ENCODE assay signal across 24 mouse cellular contexts in the genomic region with DNA sequence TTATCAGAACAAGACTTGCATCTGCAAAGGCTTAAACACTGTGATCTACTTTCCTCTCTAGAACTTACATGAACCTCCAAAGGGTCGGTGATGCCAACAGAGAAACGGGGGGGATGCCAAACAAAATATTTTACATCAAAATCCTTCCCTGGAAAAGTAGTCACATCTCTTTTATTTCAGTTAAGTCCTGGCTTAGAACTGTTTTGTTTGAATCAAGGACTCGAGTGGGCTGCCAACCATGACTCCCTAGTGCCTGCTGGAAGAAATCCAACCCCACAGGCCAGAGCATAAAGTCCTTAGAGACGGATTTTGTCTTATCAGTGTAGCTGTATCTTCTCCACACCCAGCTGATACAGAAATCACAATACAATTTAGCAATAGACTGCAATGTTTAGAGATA.
DNase-seq lines count a peak whose midpoint lies in the region; ATAC-seq and TF ChIP-seq lines count a peak whose summit lies in the region.
"Had no signal": no experiment of that assay in that cellular context is flagged by ENCODE, and none has a peak within 500 bp of the region (broad histone marks: within the 10 kb centered on the region; RNA-seq: fewer than 3 reads in every experiment).

No protein-coding gene starts in this region.

- no peak overlapping the region for H3K9ac ChIP-seq in heart, adult 2 months (ENCODE audit: low read depth, low read length)
- H3K9ac ChIP-seq in heart, embryonic 12.5 days, result no peak overlapping the region
- no peak overlapping the region for H3K9ac ChIP-seq in heart, embryonic 15.5 days
- H3K9ac ChIP-seq in intestine, embryonic 15.5 days, result no peak overlapping the region
- H3K9ac ChIP-seq in forebrain, embryonic 11.5 days (ENCODE audit: low read length), result no peak overlapping the region
- H3K9ac ChIP-seq: embryonic facial prominence, embryonic 12.5 days; forebrain, embryonic 15.5 days; liver, postnatal 0 days; midbrain, embryonic 13.5 days; neural tube, embryonic 12.5 days; stomach, embryonic 15.5 days had no signal

- TF ChIP-seq POLR2A in heart, adult 2 months (IDR thresholded peaks at IDR 0.05; ENCODE audit: insufficient read depth, low read depth, low read length), result no peak

- ATAC-seq in heart, embryonic 12.5 days (ENCODE audit: insufficient number of reproducible peaks, low FRiP score), result no peak
- no peak for ATAC-seq in heart, embryonic 15.5 days (replicated peaks; ENCODE audit: insufficient number of reproducible peaks, insufficient read depth, low FRiP score, low read depth)
- ATAC-seq in intestine, embryonic 15.5 days, result no peak
- ATAC-seq in forebrain, embryonic 11.5 days (replicated peaks; ENCODE audit: low FRiP score), result no peak
- ATAC-seq: forebrain, embryonic 15.5 days; hindbrain, embryonic 16.5 days; intestine, postnatal 0 days; liver, postnatal 0 days; midbrain, embryonic 13.5 days had no signal

- no peaks in the 10 kb centered on the region for H3K79me2 ChIP-seq in heart, adult 2 months (replicated peaks; ENCODE audit: control insufficient read depth, insufficient read depth, low read length)

- H3K4me2 ChIP-seq in heart, embryonic 12.5 days, result no peak overlapping the region
- H3K4me2 ChIP-seq in heart, embryonic 15.5 days, result no peak overlapping the region
- H3K4me2 ChIP-seq in intestine, embryonic 15.5 days (replicated peaks), result no peak overlapping the region
- no peak overlapping the region for H3K4me2 ChIP-seq in forebrain, embryonic 11.5 days (ENCODE audit: low read depth, low read length, severe bottlenecking)
- H3K4me2 ChIP-seq: embryonic facial prominence, embryonic 12.5 days; forebrain, embryonic 15.5 days; midbrain, embryonic 13.5 days; neural tube, embryonic 12.5 days; stomach, embryonic 15.5 days had no signal

- no peak for TF ChIP-seq EP300 in heart, adult 2 months (IDR thresholded peaks at IDR 0.05; ENCODE audit: insufficient read depth, low read depth, low read length)

- intact Hi-C loops in heart, adult 2 months (cut with DNase I), result no loop called here

- DNase-seq in heart, adult 2 months, result peak; percentile 19 to 44
- peak; percentile 37 for DNase-seq in ovary, adult 18-20 months (ENCODE audit: low spot score)
- DNase-seq in ovary, postnatal 10 days (ENCODE audit: low spot score), result no peak
- peak; percentile 32 for DNase-seq in heart, postnatal 4 days
- DNase-seq in forebrain, embryonic 11.5 days (ENCODE audit: low spot score), result no peak
- DNase-seq: B cell, adult 2 months; cerebellum, adult 8-10 months; gastrocnemius, postnatal 25 days; layer of hippocampus, postnatal 36 days; liver; liver, postnatal 0 days; lung, postnatal 14 days; right cerebral cortex, postnatal 14 days had no signal

- no peaks in the 10 kb centered on the region for H3K27me3 ChIP-seq in heart, adult 2 months (ENCODE audit: control insufficient read depth, insufficient read depth, low read length)
- H3K27me3 ChIP-seq in heart, embryonic 12.5 days (replicated peaks), result no peaks in the 10 kb centered on the region
- H3K27me3 ChIP-seq in heart, embryonic 15.5 days, result no peaks in the 10 kb centered on the region
- no peaks in the 10 kb centered on the region for H3K27me3 ChIP-seq in intestine, embryonic 15.5 days (replicated peaks)
- no peaks in the 10 kb centered on the region for H3K27me3 ChIP-seq in forebrain, embryonic 11.5 days (ENCODE audit: control insufficient read depth, insufficient read depth, low read length)
- H3K27me3 ChIP-seq: embryonic facial prominence, embryonic 12.5 days; forebrain, embryonic 15.5 days; midbrain, embryonic 13.5 days; neural tube, embryonic 12.5 days; stomach, embryonic 15.5 days had no signal

- H3K4me3 ChIP-seq in heart, adult 2 months, result no peak overlapping the region
- no peak overlapping the region for H3K4me3 ChIP-seq in heart, embryonic 12.5 days
- H3K4me3 ChIP-seq in heart, embryonic 15.5 days, result no peak overlapping the region
- no peak overlapping the region for H3K4me3 ChIP-seq in intestine, embryonic 15.5 days (replicated peaks)
- no peak overlapping the region for H3K4me3 ChIP-seq in forebrain, embryonic 11.5 days (ENCODE audit: low read depth, low read length)
- H3K4me3 ChIP-seq: embryonic facial prominence, embryonic 12.5 days; forebrain, embryonic 15.5 days; layer of hippocampus, adult 2 months; midbrain, embryonic 13.5 days; neural tube, embryonic 12.5 days; stomach, embryonic 15.5 days had no signal

- no peaks in the 10 kb centered on the region for H3K9me3 ChIP-seq in heart, embryonic 12.5 days (replicated peaks)
- H3K9me3 ChIP-seq in heart, embryonic 15.5 days (replicated peaks), result no peaks in the 10 kb centered on the region
- H3K9me3 ChIP-seq in intestine, embryonic 15.5 days, result no peaks in the 10 kb centered on the region
- H3K9me3 ChIP-seq in forebrain, embryonic 11.5 days (ENCODE audit: control insufficient read depth, low read length), result no peaks in the 10 kb centered on the region
- H3K9me3 ChIP-seq: embryonic facial prominence, embryonic 12.5 days; forebrain, embryonic 15.5 days; midbrain, embryonic 13.5 days; neural tube, embryonic 12.5 days; stomach, embryonic 15.5 days had no signal

- WGBS in heart, adult 2 months, result 37% methylated on average over 4 of the region's 4 CpGs
- 43% methylated on average over 4 of the region's 4 CpGs for WGBS in heart, embryonic 12.5 days
- 41% methylated on average over 4 of the region's 4 CpGs for WGBS in heart, embryonic 15.5 days
- whole genome bisulfite sequencing in intestine, embryonic 15.5 days, result 59% methylated on average over 4 of the region's 4 CpGs
- 70% methylated on average over 4 of the region's 4 CpGs for WGBS in forebrain, embryonic 11.5 days

- H3K4me1 ChIP-seq in heart, adult 2 months (ENCODE audit: control insufficient read depth, insufficient read depth, low read length), result peaks cover 2% of the 10 kb centered on the region
- H3K4me1 ChIP-seq in heart, embryonic 12.5 days (replicated peaks), result no peaks in the 10 kb centered on the region
- H3K4me1 ChIP-seq in heart, embryonic 15.5 days (replicated peaks), result no peaks in the 10 kb centered on the region
- H3K4me1 ChIP-seq in intestine, embryonic 15.5 days (replicated peaks), result no peaks in the 10 kb centered on the region
- no peaks in the 10 kb centered on the region for H3K4me1 ChIP-seq in forebrain, embryonic 11.5 days (replicated peaks; ENCODE audit: control insufficient read depth, insufficient read depth, low read length)
- H3K4me1 ChIP-seq: embryonic facial prominence, embryonic 12.5 days; forebrain, embryonic 15.5 days; midbrain, embryonic 13.5 days; neural tube, embryonic 12.5 days had no signal

- no peak overlapping the region for H3K27ac ChIP-seq in heart, adult 2 months
- no peak overlapping the region for H3K27ac ChIP-seq in heart, embryonic 12.5 days (ENCODE audit: poor library complexity, severe bottlenecking)
- 0 out of 2 replicates have a peak overlapping the region, but pooled peaks have one; percentile 26 for H3K27ac ChIP-seq in heart, embryonic 15.5 days
- no peak overlapping the region for H3K27ac ChIP-seq in intestine, embryonic 15.5 days
- no peak overlapping the region for H3K27ac ChIP-seq in forebrain, embryonic 11.5 days (ENCODE audit: low read depth, low read length)
- H3K27ac ChIP-seq: embryonic facial prominence, embryonic 12.5 days; forebrain, embryonic 15.5 days; layer of hippocampus, adult 2 months; midbrain, embryonic 13.5 days; neural tube, embryonic 12.5 days; stomach, embryonic 15.5 days had no signal

- no peak for TF ChIP-seq CTCF in heart, adult 2 months (IDR thresholded peaks at IDR 0.05)

- H3K36me3 ChIP-seq in heart, adult 2 months (ENCODE audit: control insufficient read depth, insufficient read depth, low read length), result no peaks in the 10 kb centered on the region
- H3K36me3 ChIP-seq in heart, embryonic 12.5 days, result no peaks in the 10 kb centered on the region
- H3K36me3 ChIP-seq in heart, embryonic 15.5 days, result no peaks in the 10 kb centered on the region
- H3K36me3 ChIP-seq in intestine, embryonic 15.5 days, result no peaks in the 10 kb centered on the region
- no peaks in the 10 kb centered on the region for H3K36me3 ChIP-seq in forebrain, embryonic 11.5 days (ENCODE audit: control insufficient read depth, insufficient read depth, low read length)
- H3K36me3 ChIP-seq: embryonic facial prominence, embryonic 12.5 days; forebrain, embryonic 15.5 days; midbrain, embryonic 13.5 days; neural tube, embryonic 12.5 days; stomach, embryonic 15.5 days had no signal

Comparison
In these comparisons a context has a peak if more than half of its experiments do, and no peak if none do; other contexts are left out.
1. DNase-seq: peak in heart, adult 2 months (2 of 2), ovary, adult 18-20 months (single experiment) and heart, postnatal 4 days (single experiment); none in ovary, postnatal 10 days (single experiment) and forebrain, embryonic 11.5 days (single experiment).